12 mouse cellular contexts compared by ENCODE assay signal in genomic region chr1:73169929-73170667, GRCm38 (mm10).
DNase-seq lines count a peak whose midpoint lies in the region; ATAC-seq lines count a peak whose summit lies in the region.
"Had no signal": no experiment of that assay in that cellular context is flagged by ENCODE, and none has a peak within 500 bp of the region (broad histone marks: within the 10 kb centered on the region; RNA-seq: fewer than 3 reads in every experiment).

No protein-coding gene starts in this region.

- H3K4me2 ChIP-seq in forebrain, embryonic 11.5 days (ENCODE audit: low read depth, low read length, severe bottlenecking): no peak overlapping the region
- no peak overlapping the region for H3K4me2 ChIP-seq in kidney, embryonic 14.5 days (replicated peaks; ENCODE audit: low read depth, low read length)
- H3K4me2 ChIP-seq in midbrain, embryonic 13.5 days (replicated peaks): peak overlapping the region; percentile 22; the same call in 1 of the 2 replicates
- H3K4me2 ChIP-seq: limb, embryonic 15.5 days had no signal

- WGBS in forebrain, embryonic 11.5 days: 23% methylated on average over 6 of the region's 6 CpGs
- WGBS in kidney, embryonic 14.5 days: 37% methylated on average over 6 of the region's 6 CpGs
- WGBS in midbrain, embryonic 13.5 days: 7% methylated on average over 6 of the region's 6 CpGs

- H3K27ac ChIP-seq in forebrain, embryonic 11.5 days (ENCODE audit: low read depth, low read length): peak overlapping the region; percentile 74
- H3K27ac ChIP-seq in kidney, embryonic 14.5 days (ENCODE audit: low read depth, low read length): 0 out of 2 replicates have a peak overlapping the region, but pooled peaks have one; percentile 47
- peak overlapping the region; percentile 74 for H3K27ac ChIP-seq in midbrain, embryonic 13.5 days
- H3K27ac ChIP-seq: limb, embryonic 15.5 days had no signal

- H3K9ac ChIP-seq in forebrain, embryonic 11.5 days (ENCODE audit: low read length): no peak overlapping the region
- no peak overlapping the region for H3K9ac ChIP-seq in kidney, embryonic 14.5 days (ENCODE audit: low read depth, low read length)
- H3K9ac ChIP-seq in midbrain, embryonic 13.5 days (replicated peaks): no peak overlapping the region
- H3K9ac ChIP-seq: limb, embryonic 15.5 days had no signal

- ATAC-seq in forebrain, embryonic 11.5 days (replicated peaks; ENCODE audit: low FRiP score): peak; percentile 83
- peak; percentile 82 for ATAC-seq in kidney, embryonic 14.5 days (ENCODE audit: low FRiP score, low TSS enrichment)
- ATAC-seq in midbrain, embryonic 13.5 days: peak; percentile 85
- no peak for ATAC-seq in megakaryocyte-erythroid progenitor cell, adult 5-6 weeks (replicated peaks; ENCODE audit: low FRiP score, low TSS enrichment, poor library complexity, severe bottlenecking)
- ATAC-seq: intestine, embryonic 16.5 days had no signal

- peaks cover 2% of the 10 kb centered on the region; the same call in 1 of the 2 replicates for H3K9me3 ChIP-seq in forebrain, embryonic 11.5 days (ENCODE audit: control insufficient read depth, low read length)
- peaks cover 5% of the 10 kb centered on the region for H3K9me3 ChIP-seq in kidney, embryonic 14.5 days (ENCODE audit: control insufficient read depth, low read length)
- peaks cover 8% of the 10 kb centered on the region; the same call in 1 of the 2 replicates for H3K9me3 ChIP-seq in midbrain, embryonic 13.5 days
- H3K9me3 ChIP-seq: limb, embryonic 15.5 days had no signal

- peak; percentile 44 for DNase-seq in embryo, embryonic 11 days
- DNase-seq in forebrain, embryonic 11.5 days (ENCODE audit: low spot score): no peak
- DNase-seq in cerebellum, postnatal 10 days: no peak
- no peak for DNase-seq in left cerebral cortex, adult 18-20 months (ENCODE audit: low spot score in 2 of 2)
- DNase-seq: cerebellum, adult 11 months; thymus, postnatal 4 days had no signal

- H3K4me3 ChIP-seq in forebrain, embryonic 11.5 days (ENCODE audit: low read depth, low read length): no peak overlapping the region
- H3K4me3 ChIP-seq in kidney, embryonic 14.5 days (ENCODE audit: low read length): no peak overlapping the region
- H3K4me3 ChIP-seq in midbrain, embryonic 13.5 days (replicated peaks): no peak overlapping the region
- H3K4me3 ChIP-seq: erythroblast, embryonic 14.5 days; limb, embryonic 15.5 days had no signal

- no peaks in the 10 kb centered on the region for H3K27me3 ChIP-seq in forebrain, embryonic 11.5 days (ENCODE audit: control insufficient read depth, insufficient read depth, low read length)
- no peaks in the 10 kb centered on the region for H3K27me3 ChIP-seq in kidney, embryonic 14.5 days (ENCODE audit: control insufficient read depth, insufficient read depth, low read length)
- H3K27me3 ChIP-seq in midbrain, embryonic 13.5 days: peaks cover 19% of the 10 kb centered on the region
- H3K27me3 ChIP-seq: limb, embryonic 15.5 days had no signal

- H3K36me3 ChIP-seq in forebrain, embryonic 11.5 days (ENCODE audit: control insufficient read depth, insufficient read depth, low read length): no peaks in the 10 kb centered on the region
- no peaks in the 10 kb centered on the region for H3K36me3 ChIP-seq in kidney, embryonic 14.5 days (ENCODE audit: control insufficient read depth, insufficient read depth, low read length)
- H3K36me3 ChIP-seq in midbrain, embryonic 13.5 days: no peaks in the 10 kb centered on the region
- H3K36me3 ChIP-seq: limb, embryonic 15.5 days had no signal

- peaks cover 9% of the 10 kb centered on the region for H3K4me1 ChIP-seq in forebrain, embryonic 11.5 days (replicated peaks; ENCODE audit: control insufficient read depth, insufficient read depth, low read length)
- peaks cover 15% of the 10 kb centered on the region for H3K4me1 ChIP-seq in kidney, embryonic 14.5 days (ENCODE audit: control insufficient read depth, insufficient read depth, low read length)
- peaks cover 24% of the 10 kb centered on the region for H3K4me1 ChIP-seq in midbrain, embryonic 13.5 days (replicated peaks)
- H3K4me1 ChIP-seq: limb, embryonic 15.5 days had no signal
